Mouse (Mus musculus) lung, postnatal 10 days (tissue): ENCODE results near the gene Camkmt.

ENCODE experiments used
- DNase-seq: peaks from one replicate; pipeline ENCODE4 v3.0.0; 2021

Camkmt gene

DNA sequence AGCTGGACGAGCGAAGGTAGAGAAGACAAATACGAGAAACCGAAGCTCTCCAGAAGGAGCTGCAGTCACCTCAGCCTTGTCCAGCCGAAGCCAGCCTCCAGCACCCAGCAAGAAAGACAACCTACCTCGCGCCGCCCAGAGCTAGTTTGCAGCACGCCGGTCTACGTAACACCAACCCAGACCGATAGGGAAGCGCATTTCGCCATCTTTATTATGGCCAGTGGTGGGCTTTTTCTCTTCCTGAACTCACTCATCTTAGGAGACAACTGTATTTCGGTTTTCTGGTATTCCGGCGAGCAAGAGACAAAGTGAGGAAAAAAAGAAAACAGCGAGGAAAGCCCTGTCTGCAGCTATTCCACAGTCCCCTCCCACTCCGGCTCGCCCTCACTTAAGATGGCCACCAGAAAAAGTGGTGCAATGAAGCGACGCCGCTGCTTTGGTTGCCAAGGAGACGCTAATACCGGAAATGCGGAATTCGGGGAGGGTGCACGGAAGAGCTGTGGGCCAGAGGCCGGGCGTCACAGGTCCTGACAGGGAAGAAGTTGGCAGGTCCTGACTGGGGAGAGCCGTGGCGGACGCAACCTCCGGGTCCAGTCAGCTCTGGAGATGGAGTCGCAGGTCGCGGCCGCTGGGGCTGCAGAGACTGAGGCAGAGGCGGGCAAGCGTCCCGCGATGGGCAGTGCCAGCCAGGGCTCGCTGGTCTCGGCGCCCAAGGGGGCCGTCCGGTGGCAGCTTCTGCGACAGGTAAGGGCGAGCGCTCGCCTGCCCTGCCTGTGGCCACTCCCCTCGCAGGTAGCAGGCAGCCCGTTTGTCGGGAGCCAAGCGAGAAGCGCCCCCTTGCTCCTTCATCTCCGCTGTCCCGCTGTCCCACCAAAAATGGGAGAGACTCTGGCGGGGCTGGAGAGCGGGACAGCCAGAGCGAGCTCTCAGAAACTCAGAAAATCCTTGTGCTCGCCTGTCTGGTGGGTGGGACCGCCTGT is at the start of gene Camkmt, which contains the start of gene Prepl:
Gene Camkmt (plus strand): TSS at position 433 of the 980 bp plus-strand sequence.
Gene Prepl (minus strand): TSS at position 122 of the 980 bp plus-strand sequence.
- peak; percentile 98 for DNase-seq

DNA sequence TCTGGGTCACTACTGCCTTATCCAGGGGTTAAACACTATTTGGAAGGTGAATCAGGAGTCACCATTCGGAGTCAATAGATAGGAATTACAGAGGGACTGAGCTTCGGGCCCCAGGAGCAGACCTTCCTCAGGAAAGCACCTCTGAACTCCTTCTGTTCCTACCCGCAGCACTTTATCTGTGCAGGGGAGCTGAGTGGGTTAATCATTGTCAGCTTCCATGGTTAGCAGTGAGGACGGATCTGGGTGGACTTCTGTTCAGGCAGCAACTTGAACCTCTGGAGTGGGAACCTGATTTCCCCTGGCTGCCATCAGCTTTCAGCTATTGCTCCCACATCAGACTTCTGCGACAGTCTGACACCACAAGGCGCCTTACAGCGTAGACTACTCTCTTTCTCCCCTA is 49.4 kb upstream of the Camkmt start:
- no peak for DNase-seq

DNA sequence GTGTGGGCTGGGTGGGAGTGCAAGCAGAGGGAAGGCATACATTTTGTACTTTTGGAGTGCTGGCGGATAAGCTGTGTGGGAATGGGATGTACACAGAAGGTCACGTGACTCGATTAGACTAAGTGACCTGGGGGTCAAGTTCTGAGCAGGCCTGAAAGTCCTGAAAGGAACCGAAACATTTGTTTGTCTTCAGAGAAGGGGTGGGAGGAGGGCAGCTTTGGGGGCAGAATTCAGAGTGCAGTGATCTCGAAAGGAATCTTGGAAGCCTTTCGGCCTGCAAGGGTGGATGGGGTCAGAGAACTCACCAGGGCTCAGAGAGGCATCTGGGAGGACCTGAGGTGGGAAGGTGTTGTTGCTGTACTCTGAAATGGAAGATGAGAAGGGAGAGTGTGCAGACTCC is 47.9 kb upstream of the Camkmt start:
- DNase-seq: no peak

DNA sequence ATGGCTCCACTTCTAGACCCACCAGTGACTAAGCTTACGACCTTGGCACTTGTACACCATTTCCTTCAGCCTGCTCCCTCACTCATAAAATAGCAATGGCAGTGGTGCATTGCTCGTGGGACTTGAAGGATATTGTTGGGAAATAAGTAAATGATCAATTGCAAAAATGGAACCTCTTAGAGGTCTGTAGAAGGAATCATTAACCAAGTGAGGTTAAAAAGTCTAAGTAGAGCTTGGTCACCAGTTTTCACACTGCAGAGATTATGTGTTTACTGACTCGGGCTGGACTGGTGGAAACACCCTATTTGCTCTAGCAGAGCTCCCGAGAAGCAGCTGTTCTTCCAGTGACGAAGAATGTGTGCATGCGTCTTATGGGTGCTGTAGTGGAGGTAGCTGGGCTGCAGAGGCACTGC is 46.9 kb upstream of the Camkmt start:
- no peak for DNase-seq

DNA sequence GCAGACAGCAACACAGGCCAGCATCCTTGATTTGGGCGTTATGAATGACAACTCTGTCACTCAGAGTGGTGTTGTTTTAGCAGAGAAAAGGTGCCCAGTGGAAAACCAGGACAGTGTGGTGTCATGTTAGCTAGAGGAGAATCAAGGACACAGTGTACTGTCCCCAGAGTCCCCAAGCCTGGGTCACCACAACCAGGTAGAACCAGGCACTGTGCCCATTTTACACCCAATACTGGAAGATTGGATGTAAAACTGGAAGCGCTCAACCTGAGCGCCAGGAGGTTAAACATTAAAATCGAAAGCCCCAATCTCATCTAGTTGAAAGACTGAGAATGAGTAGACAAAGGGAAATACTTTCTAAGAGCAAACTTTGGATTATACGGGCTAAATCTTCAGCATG is 45.9 kb upstream of the Camkmt start:
- DNase-seq: no peak

DNA sequence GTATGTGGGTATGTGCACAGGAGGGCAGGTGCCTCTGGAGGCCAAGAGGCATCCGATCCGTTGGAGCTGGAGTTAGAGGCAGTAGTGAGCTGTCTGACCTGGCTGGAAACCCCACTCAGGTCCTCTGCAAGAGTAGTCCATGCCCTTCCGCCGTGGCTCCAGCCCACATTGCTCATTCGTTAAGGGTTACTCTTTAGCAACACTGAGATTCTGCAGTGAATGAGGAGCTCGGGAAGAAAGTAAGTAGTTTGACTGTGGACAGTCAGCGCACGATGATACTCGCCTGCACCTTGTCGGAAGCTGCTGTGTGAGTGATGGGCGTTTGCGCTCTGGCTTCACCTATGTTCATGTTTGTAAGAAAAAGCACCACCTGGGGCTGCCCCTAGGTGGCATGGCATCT is 45.2 kb upstream of the Camkmt start:
- no peak for DNase-seq

DNA sequence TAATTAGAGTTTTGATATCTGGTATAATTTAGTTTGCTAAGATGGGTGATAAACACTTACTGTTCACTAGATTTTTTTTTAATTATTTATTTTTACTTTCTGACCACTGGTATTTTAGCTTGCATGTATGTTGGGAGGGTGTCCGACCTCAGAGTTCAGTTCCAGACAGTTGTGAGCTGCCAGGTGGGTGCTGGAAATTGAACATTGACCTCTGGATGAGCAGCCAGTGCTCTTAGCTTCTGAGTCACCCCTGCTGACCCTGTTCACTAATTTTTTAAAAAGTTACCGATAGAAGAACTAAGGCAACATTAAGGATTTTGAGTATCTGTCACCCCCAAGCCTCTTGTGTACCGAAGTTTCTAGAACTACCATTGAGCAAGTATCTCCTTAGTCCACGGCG is 42.0 kb upstream of the Camkmt start:
- DNase-seq: no peak

DNA sequence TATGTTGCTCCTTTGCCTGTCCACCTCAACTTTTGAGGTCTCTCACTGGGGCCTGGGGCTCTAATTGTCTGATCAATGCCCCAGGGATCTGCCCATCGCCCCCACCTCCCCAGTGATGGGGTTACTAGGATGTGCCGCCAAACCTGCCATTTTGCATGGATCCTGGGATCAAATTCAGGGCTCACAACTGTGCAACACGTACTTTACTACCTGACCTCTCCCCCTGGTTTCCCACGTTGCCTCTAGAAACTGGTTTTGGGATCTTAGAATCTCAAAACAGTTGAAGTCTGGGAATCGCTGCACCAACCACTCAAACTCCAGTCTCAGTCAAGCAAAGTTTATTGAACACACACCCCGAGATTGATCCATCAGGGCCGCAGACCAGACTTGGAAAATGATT is 32.1 kb upstream of the Camkmt start:
- no peak for DNase-seq

DNA sequence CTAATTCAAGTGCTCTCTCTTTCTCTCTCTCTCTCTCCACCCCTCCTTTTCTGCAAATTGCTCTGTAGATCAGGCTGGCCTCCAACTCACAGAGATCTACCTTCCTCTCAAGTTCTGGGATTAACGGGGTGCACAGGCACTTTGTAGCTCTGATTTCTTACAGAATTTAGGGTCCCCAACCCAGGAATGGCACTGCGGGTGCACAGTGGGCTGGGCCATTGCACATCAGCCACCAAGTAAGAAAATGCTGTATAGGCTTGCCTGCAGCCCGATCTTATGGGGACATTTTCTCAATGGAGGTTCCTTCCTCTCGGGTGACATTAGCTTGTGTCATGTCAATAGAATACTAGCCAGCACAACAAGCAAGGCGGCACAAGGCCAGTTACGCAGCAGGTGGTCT is 31.2 kb upstream of the Camkmt start:
- no peak for DNase-seq

DNA sequence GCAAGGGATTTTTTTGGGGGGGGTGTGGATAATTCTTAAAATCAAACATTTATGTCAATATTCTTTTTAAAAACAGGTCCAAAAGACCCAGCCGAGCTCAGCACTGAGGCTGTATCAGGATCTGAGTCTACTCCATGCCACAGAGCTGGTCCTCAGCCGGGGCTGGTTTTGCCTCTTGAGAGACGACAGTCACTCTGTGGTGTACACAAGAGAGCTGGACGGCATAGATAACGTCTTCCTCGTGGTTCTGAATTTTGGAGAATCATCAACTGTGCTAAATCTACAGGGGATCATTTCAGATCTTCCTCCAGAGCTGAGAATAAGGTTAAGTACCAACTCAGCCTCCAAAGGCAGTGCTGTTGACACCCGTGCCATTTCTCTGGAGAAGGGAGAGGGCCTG is 26.8 kb upstream of the Camkmt start:
- DNase-seq: no peak

DNA sequence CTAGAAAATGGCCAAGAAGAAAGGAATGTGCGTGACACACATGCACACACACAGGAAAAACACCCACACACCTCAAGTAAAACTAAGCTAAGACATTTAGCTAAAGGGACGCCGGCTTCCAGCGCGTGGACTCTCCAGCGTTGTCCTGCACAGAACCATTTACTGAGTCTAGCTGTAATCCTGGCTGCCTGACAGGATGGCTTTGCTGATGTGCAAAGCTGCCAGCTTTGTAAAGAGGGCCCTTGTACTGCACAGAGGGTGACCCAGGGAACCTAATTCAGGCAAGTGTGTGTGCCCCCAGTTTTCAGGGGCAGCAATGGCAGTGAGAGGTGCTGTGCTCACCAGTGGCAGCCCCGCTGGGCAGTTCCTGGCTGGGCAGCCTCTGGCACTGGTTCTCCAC is 23.0 kb upstream of the Camkmt start:
- no peak for DNase-seq

DNA sequence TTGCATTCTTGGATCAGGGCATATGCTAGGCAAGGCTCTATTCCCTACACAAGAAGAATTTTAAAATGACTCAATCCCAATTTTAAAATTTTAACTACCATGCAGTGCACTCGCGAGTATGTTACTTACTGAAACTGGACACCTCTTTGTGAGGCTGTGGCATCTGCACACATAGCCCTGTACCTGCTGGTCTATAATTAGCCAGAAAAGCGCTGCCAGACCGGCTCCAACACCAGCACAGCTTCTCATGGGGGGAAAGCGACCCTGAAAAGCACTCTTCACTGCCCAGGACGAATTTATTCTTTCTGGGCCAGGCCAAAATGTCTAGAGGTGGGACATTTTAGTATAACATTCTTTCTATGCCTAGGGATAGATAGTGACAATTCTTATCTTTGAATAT is 19.7 kb upstream of the Camkmt start:
- DNase-seq: no peak

DNA sequence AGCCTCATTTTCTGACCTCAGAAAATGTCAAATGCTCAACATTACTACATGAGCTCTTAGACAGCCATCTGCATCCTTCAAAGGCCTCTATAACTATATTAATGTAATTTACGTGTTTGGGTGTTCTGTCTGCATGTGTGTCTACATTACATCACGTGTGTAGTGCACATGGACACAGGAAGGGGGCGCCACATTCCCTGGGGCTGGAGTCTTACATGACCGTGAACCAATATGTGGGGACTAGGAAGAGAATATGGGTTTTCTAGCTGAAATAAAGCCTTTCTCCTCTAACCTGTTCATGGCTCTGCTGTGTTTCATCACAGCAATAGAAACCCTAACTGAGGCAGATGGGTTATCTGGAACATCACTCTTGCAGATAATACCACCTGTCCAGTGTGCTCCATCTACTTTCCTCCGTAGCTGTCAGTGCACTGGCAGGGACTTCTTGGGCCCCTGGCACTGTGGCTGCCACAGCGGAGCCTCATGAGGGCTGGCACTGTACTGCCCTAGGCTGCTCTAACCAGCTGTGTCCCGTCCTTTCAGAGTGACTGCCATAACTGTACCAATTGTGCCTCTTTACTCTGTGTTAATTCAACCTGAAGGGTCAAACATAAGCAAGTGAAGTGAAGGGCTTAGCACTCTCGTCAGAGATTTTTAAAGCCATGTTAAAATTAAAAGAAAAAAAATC is 19.1 kb upstream of the Camkmt start:
- DNase-seq: no peak

DNA sequence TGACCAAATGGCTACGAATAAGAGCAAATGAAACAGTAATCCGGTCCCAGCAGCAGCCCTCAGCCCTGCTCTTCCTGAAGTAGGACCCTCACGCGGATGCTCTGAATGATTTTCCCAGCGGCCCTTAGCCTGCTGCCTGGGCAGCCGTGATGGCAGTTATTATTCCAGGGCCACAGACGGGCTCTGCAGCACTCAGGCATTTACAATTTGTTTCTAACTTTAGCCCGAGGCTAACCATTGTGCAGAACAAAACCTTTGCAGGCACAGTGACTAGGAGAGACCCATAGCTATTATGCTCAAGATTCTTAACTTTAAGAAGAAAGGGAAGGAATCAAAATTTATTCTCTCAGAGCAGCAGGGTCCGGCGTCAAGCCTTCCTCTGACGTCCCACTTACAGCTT is 18.0 kb upstream of the Camkmt start:
- no peak for DNase-seq

DNA sequence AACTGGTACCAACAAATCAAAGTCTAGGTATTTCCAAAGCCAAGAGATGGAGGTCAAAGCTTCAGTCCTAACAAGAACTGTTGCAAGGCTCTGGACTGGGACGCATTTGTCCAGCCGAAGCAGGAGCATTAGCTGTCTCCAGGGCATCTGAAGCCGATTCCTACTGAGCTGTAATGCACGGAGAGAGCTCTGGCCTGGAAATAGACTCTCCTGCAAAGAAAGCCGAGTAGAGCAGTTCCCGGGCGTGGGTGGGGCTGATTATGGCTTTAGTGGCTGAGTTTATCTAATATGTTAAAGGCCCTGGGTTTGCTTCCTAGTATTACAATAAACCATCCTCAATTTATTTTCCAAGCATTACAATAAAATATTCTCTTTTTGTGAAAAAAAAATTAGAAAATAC is 17.1 kb upstream of the Camkmt start:
- DNase-seq: no peak

DNA sequence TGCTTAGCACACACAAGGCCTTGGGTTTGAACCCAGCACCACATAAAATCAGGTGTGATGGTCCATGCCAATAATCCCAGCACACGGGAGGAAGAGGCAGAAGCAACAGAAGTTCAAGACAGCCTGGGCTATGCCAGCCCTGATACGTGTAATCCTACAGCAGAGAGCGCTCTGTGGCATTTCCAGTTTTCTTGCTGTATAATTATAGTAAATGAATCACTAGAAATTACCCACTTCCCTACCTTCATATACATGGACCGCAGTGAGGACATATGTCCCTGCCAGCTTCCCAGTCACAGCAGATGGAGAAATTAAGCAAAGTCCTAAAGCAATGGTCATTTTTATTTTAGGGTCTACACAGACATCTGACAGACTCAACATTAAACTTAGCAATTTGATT is 16.3 kb upstream of the Camkmt start:
- DNase-seq: no peak

DNA sequence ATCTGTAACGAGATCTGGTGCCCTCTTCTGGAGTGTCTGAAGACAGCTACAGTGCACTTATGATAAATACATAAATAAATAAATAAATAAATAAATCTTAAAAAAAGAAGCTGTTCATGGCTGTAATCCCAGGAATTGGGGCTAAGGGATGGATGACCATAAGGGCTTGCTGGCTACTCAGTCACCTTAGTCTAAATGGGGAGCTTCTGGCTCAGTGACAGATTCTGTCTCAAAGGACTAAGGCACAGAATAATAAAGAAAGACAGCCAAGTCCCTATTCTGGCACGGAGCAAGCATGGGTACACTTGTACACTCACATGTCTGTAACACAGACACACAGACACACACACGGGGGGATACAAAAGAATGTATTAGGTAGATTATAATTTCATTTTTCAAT is 11.1 kb upstream of the Camkmt start:
- DNase-seq: no peak

DNA sequence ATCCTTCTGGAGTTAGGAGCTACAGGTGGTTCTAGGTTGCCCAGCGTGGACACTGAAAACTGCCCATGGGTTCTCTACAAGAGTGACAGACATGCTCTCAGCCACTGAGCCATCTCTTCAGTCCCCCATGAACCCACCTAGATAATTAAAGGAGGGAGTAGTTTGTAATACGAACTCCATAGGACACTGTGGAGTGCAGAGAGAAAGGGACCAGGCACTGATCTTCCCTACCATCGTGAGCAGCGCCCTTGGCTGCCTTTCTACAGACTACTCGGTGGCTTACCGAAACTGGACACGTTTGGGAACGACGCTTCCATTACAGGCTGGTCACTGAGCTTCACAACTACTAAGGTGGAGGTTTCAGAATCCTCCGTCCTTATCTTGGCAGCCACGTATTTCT is 9.6 kb upstream of the Camkmt start:
- DNase-seq: no peak

DNA sequence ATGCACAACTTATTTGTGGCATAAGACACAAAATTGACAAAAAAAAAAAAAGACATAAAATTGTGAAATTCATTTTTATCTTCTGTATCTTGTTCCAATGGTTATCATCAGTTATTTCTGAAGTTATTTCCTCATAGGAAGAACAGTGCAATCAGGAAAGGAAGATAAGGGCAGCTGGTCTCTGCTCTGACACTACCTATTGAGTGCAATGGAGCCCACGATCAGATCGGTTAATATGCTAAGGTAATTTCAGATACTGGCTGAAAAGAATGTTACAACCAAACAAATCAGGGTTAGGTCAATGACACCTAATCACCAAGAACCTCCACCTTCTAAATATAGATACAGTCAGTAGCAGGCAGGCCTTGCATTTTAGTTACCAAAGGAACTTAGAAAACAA is 5.0 kb upstream of the Camkmt start:
- DNase-seq: no peak

DNA sequence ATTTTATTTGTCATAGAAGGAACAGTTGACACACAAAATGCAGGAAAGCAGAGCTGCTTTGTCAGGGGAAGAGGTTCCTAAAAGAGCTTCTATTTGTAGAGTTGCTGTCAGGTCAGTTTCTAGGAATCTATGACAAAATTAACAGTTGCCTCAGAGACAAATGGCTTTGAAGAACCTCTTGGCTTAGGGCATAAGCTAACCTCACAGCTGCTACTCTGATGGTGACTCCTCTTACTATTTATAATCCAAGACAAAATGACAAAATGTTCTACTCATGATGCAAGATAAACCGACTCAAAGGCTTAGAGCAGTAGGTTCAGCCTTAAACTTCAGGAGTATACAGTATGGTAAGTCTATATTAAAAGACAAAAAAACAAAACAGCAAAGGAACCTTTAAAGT is 3.9 kb upstream of the Camkmt start:
- no peak for DNase-seq

DNA sequence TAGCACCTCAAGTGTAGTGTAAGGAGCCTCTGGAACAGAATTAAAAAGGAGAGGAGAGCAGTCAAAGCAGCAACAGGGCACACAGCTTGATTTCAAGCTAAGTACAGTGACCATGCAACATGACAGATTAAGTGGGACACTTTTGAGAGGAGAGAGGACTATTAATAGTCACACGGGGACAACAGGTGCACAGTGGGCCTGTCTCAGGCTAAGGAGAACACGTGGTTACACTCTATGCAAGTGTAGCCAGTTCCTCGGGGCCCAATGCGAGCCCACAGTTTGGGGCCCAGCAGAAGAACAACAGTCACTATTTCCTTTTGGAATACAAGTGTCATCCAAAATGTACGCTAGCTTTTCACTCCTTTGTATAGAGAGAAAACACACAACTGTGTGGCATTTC is 2.8 kb upstream of the Camkmt start:
- DNase-seq: no peak

DNA sequence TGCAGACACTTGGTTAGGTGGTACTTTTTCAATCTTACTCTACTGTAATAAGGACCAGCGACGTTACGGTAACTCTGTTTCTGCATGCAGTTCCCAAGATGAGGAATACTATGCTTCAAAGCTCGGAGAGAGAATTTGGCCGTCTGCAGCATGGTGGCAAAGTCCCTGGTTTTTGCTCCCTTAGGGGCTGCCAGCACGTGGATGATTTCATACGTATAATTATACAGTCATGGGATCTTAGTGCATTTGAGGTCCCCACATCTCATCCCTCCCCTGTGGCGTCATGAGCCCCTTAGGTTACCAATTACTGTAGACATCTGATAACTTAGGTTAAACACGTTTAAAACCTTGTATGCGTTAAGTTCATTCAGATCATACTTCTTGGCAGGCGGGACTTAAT is 2.0 kb upstream of the Camkmt start:
- DNase-seq: no peak

DNA sequence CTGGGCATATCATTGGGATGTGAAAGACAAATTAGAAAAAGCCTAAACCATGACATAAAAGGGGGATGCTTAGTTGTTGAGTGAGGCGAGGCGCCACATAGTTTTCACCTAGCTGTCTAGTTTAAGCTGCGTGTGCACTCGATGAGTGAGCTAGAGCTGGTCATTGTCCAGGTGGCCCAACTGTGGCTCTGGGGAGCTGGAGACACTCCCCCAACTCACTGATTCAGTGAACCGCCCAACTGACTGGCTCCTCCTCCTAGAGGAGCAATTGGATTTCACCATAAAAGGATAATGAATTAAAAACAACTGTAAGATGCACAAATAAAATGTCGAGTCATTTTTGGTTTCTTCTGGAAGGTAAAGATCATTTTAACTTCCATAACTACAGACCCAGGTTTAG is 1.3 kb upstream of the Camkmt start:
- peak; percentile 18 for DNase-seq

DNA sequence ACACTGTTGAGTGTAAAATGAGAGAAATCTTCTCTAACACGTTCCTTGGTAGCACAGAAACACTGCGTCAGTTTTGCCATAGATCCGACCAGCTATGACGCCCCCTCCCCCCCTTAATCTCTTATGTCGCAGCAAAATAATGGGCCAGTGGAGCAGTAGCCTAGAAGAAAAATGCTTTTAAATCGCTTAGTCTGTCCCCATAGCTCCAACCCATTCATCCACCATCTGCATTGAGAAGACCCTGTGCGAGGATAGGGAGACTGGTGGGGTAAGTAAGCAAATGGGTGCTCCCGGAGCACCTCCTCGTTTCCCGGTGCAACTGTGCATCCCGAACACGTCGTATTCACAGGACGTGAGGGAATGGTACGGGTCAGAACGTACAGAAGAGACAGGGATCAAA is 731 bp upstream of the Camkmt start:
- DNase-seq: peak; percentile 4
